Mouse (Mus musculus) lung, embryonic 16.5 days (tissue): ENCODE data around the gene Slamf9. TPM values are rescaled to one million over a fixed set of nuclear protein-coding genes. Genes with fewer than 3 reads are reported as not detected.

Experiments used
- ATAC-seq: fragments of 200-750 bp; cut with Nextera tagmentation; 2 replicates; pipeline ENCODE4 v1.8.0; 2017; ENCODE audit warnings: low read depth, mild to moderate bottlenecking, moderate library complexity
- H3K27ac ChIP-seq: fragments of 300-500 bp; sonication (generic); 2 replicates; pipeline ENCODE4 v1.5.1; 2014; ENCODE audit warnings: mild to moderate bottlenecking, control low read depth, low read length
- H3K27me3 ChIP-seq: fragments of 300-500 bp; sonication (generic); 2 replicates; pipeline ENCODE4 v1.6.1; 2014; ENCODE audit warnings: low read depth, low read length, mixed read lengths; ENCODE audit not compliant: control insufficient read depth, insufficient read depth
- H3K36me3 ChIP-seq: fragments of 300-500 bp; sonication (generic); 2 replicates; pipeline ENCODE4 v1.6.1; 2014; ENCODE audit warnings: low read length; ENCODE audit not compliant: control insufficient read depth, insufficient read depth
- H3K4me1 ChIP-seq: fragments of 300-500 bp; sonication (generic); replicated peaks from 2 replicates; pipeline ENCODE4 v1.6.1; 2014; ENCODE audit warnings: low read length, mixed read lengths; ENCODE audit not compliant: control insufficient read depth, insufficient read depth
- H3K4me2 ChIP-seq: fragments of 300-500 bp; sonication (generic); 2 replicates; pipeline ENCODE4 v1.6.1; 2014; ENCODE audit warnings: low read depth, low read length, control low read depth
- H3K4me3 ChIP-seq: fragments of 300-500 bp; sonication (generic); 2 replicates; pipeline ENCODE4 v1.5.1; 2014; ENCODE audit warnings: mild to moderate bottlenecking, low read length, control low read depth
- H3K9ac ChIP-seq: fragments of 300-500 bp; sonication (generic); 2 replicates; pipeline ENCODE4 v1.6.1; 2014; ENCODE audit warnings: low read length, control low read depth
- H3K9me3 ChIP-seq: fragments of 300-500 bp; sonication (generic); 2 replicates; pipeline ENCODE4 v1.6.1; 2016; ENCODE audit warnings: low read length; ENCODE audit not compliant: control insufficient read depth
- WGBS: fragments of 180-500 bp; shearing (Covaris S2); extraction: QIAGEN DNeasy Blood & Tissue Kit; methylation state at CpG from one replicate; pipeline ENCODE4 v1.1.7; 2014; 5-methylcytosine and 5-hydroxymethylcytosine counted together
- polyA plus RNA-seq: library from polyadenylated mRNA; unstranded; fragments of >200 nt; fragmentation: Nextera tagmentation; extraction: Ambion mirVana; gene quantifications from 2 replicates; pipeline ENCODE4 v1.2.1, GENCODE M21; 2015

Slamf9 gene
- polyA plus RNA-seq, 1 experiment from 2014 or later, result 0.57 TPM

DNA sequence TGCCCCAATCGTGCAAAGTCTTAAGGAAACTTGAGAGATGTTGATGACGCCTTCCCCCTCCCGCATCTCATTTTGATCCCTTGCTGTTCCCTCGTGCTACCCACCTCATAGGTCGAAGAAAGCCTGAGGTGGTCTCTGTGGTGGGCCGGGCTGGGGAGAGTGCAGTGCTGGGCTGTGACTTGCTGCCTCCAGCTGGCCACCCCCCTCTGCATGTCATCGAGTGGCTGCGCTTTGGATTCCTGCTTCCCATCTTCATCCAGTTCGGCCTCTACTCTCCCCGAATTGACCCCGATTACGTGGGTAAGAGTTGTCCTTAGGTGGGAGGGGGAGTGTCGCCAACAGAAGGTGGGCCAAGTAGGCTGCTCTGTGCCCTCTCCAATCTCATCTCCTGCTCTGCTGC lies 9.5 kb downstream of the Slamf9 start:
- 60% methylated on average over 13 of the region's 13 CpGs for WGBS
- Histone ChIP-seq H3K27me3 (no peaks in the 10 kb centered on the region), H3K27ac (no peak overlapping the region), H3K9me3 (no peaks in the 10 kb centered on the region), H3K36me3 (no peaks in the 10 kb centered on the region), H3K4me3 (no peak overlapping the region), H3K4me2 (no peak overlapping the region), H3K4me1 (peaks cover 34% of the 10 kb centered on the region), H3K9ac (no peak overlapping the region)
- ATAC-seq, result no peak

DNA sequence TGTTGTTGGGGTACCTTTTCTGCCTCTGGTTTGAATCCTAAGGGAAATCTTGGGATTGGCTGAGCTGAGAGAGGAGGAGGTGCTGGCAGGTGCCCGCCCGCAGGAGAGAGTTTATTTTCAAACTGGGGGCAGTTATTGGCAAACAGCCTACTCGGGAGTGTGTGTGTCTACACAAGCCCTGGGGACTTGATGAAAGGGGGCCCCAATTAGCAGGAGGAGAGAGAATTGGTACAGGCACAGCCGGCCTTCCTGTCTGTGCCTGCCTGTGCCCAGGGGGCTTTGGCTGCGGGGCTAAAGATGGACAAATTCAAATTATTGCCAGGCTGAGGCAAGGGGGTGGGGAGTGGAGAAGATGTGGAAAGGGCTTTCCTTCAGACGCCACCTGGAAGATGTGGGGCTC lies 10.7 kb downstream of the Slamf9 start:
- Histone ChIP-seq H3K36me3 (no peaks in the 10 kb centered on the region), H3K27me3 (no peaks in the 10 kb centered on the region), H3K4me2 (no peak overlapping the region), H3K4me1 (peaks cover 34% of the 10 kb centered on the region), H3K4me3 (no peak overlapping the region), H3K9ac (no peak overlapping the region), H3K27ac (no peak overlapping the region), H3K9me3 (no peaks in the 10 kb centered on the region)
- WGBS, result 64% methylated on average over 6 of the region's 6 CpGs
- no peak for ATAC-seq

DNA sequence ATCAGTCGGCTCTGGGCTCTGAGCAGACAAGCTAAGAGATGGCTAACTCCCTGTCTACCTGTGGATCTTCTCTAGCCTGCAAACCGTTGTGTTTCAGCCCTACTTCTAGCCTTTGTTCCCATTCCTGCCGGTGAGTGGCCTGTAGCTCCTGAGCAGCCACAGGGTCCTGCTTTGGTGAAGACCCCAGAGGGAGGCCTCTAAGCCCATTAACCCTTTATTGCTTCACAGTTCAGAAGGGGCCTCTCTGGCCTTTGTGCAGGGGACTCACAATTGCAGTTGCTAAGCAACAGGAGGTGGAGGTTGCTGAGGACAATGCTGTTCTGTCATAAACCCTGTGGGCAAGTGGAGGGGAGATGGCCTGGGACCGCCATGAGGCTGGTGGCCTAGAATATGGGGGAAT lies 11.1 kb downstream of the Slamf9 start:
- H3K9me3 ChIP-seq, result no peaks in the 10 kb centered on the region
- H3K9ac ChIP-seq, result no peak overlapping the region
- 48% methylated on average over 4 of the region's 4 CpGs for WGBS
- peaks cover 30% of the 10 kb centered on the region for H3K4me1 ChIP-seq
- H3K4me3 ChIP-seq, result no peak overlapping the region
- H3K4me2 ChIP-seq, result no peak overlapping the region
- H3K36me3 ChIP-seq, result no peaks in the 10 kb centered on the region
- H3K27me3 ChIP-seq, result no peaks in the 10 kb centered on the region
- no peak for ATAC-seq
- no peak overlapping the region for H3K27ac ChIP-seq

DNA sequence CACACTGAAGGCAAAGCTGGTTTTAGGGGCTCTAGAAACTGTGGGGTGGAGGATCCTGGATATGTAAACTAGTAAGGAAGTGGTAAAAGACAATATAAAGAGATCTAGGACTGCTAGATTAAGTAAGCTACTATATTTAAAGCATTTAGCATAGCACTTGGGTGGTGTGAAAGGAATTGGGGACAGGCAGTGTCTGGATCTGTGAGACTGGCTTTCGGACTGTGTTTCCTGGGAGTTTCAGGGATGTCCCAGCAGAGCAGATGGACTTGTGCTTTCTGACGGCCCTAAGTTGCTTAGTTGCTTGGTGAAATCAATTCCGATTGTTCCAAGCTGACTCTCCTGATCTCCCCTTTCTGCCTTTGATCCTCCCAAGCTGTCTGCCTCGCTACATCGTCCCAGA lies 11.5 kb downstream of the Slamf9 start:
- no peaks in the 10 kb centered on the region for H3K36me3 ChIP-seq
- H3K9me3 ChIP-seq, result no peaks in the 10 kb centered on the region
- no peak overlapping the region for H3K27ac ChIP-seq
- H3K9ac ChIP-seq, result no peak overlapping the region
- no peak overlapping the region for H3K4me3 ChIP-seq
- ATAC-seq, result no peak
- no peaks in the 10 kb centered on the region for H3K27me3 ChIP-seq
- no peak overlapping the region for H3K4me2 ChIP-seq
- WGBS, result 84% methylated on average over 5 of the region's 5 CpGs
- H3K4me1 ChIP-seq, result peaks cover 27% of the 10 kb centered on the region

DNA sequence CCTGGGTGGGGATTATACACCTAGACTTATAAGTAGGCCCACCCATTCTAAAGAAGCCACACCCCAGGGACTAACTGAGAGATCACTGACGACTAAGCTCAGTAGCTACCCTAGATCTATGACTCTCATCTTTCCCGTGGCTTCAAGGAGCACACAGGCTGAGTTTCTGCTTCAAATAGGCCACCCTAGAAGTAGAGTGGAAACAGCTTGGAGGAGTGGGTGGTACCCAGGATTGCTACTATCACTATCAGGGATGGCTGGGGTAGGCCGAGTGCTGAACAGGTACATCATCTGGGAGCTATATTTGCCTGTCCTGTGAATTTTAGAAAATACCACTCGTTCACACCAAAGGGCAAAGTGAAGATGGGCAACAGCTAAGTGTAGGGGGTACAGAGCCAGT lies 12.7 kb downstream of the Slamf9 start:
- Histone ChIP-seq H3K4me1 (peaks cover 20% of the 10 kb centered on the region), H3K9me3 (no peaks in the 10 kb centered on the region), H3K36me3 (no peaks in the 10 kb centered on the region), H3K4me2 (no peak overlapping the region), H3K27me3 (no peaks in the 10 kb centered on the region), H3K27ac (no peak overlapping the region), H3K9ac (no peak overlapping the region), H3K4me3 (no peak overlapping the region)
- no peak for ATAC-seq
- 76% methylated on average over 4 of the region's 4 CpGs for WGBS

DNA sequence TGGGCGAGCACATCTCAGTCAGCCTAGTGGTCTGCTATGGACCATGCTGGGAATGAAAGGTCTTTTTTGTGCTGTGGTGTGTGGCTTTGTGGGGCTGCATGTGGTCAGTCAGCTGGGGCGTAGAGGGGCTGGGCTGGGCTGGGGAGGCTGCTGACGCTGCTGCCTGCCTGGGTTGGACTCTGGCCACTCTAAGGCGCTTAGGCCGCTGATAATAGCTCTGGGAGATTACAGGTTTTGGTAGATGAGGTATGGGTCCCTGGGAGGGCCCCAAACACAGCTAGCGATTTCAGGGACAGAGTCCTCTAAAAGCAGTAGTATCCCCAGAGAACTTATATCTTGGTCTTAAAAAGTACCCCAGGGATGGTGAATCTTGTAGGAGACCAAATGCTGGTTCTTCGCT lies 13.7 kb downstream of the Slamf9 start:
- Histone ChIP-seq H3K9me3 (no peaks in the 10 kb centered on the region), H3K4me1 (peaks cover 12% of the 10 kb centered on the region), H3K4me3 (no peak overlapping the region), H3K27ac (no peak overlapping the region), H3K36me3 (no peaks in the 10 kb centered on the region), H3K9ac (no peak overlapping the region), H3K27me3 (no peaks in the 10 kb centered on the region), H3K4me2 (no peak overlapping the region)
- no peak for ATAC-seq
- WGBS, result 79% methylated on average over 7 of the region's 7 CpGs

DNA sequence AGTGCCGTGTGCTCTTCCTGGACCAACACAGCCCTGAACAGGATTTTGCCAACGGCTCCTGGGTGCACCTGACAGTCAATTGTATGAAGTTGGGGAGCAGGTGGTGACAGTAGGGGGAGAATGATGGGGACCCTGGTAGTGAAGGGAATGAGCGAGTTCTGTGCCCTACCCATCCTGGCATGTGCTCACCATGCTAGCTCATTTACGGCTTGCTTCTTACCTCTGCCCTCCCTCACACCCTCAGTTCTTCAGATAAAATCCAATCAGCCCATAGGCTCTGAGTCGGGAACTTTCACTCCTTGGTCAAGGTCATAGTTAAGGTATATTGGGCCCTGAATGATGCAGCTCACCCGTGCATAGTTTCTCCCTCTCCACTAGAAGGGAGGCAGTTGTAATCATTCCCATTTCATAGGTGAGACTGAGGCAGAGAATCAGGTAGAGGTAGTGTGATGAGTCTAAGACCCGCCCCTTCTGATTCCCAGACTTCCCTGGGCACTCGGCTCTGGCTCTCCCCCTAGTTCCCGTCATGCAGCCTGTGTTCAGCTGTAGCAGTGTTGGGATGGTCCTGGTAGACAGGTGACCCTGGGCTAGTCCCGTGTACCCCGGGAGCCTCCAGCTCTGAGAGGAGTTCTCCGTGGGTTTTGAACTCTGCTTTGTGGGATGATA lies 14.6 kb downstream of the Slamf9 start:
- 50% methylated on average over 12 of the region's 12 CpGs for WGBS
- Histone ChIP-seq H3K9ac (peak overlapping the region; percentile 53), H3K36me3 (no peaks in the 10 kb centered on the region), H3K27me3 (no peaks in the 10 kb centered on the region), H3K27ac (no peak overlapping the region), H3K4me1 (peaks cover 5% of the 10 kb centered on the region), H3K4me3 (peak overlapping the region; percentile 42; the same call in 1 of the 2 replicates), H3K9me3 (no peaks in the 10 kb centered on the region), H3K4me2 (peak overlapping the region; percentile 61)
- ATAC-seq, result peak; percentile 41

DNA sequence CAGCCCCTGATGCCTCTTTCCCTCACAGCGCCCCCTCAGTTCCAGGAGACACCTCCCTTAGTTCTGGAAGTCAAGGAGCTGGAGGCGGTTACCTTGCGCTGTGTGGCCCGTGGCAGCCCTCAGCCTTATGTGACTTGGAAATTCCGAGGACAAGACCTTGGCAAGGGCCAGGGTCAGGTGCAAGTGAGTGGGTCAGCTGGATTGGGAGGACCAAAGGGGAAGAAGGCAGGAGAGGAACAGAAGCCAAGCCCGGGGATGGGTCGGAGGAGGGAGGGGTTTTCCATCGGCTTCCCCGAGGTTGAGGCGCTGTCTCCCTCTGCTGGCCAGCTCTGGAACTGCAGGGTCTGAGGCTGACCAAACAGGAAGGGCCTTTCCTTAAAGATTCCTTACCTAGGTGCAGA lies 15.1 kb downstream of the Slamf9 start:
- ATAC-seq, result peak; percentile 70
- H3K4me3 ChIP-seq, result peak overlapping the region; percentile 42
- H3K36me3 ChIP-seq, result no peaks in the 10 kb centered on the region
- peaks cover 4% of the 10 kb centered on the region for H3K4me1 ChIP-seq
- no peaks in the 10 kb centered on the region for H3K27me3 ChIP-seq
- peak overlapping the region; percentile 53 for H3K9ac ChIP-seq
- H3K9me3 ChIP-seq, result no peaks in the 10 kb centered on the region
- no peak overlapping the region for H3K27ac ChIP-seq
- H3K4me2 ChIP-seq, result peak overlapping the region; percentile 61
- WGBS, result 7% methylated on average over 10 of the region's 10 CpGs

DNA sequence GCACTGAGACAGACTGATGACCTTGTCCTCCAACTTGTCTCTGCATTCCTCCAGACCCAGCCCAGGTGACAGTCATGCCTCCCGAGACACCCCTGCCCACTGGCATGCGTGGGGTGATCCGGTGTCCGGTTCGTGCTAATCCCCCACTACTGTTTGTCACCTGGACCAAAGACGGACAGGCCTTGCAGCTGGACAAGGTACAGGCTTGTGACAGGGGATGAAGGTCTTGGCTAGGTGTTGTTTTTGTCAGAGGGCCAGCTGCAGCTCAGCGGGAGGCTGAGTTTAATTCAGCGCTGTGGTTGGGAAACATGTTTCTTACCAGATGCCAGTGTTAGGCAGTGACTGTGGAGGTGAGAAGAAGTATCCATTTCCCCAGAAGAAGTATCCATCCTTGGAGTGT lies 16.9 kb downstream of the Slamf9 start:
- no peaks in the 10 kb centered on the region for H3K27me3 ChIP-seq
- no peak overlapping the region for H3K27ac ChIP-seq
- no peaks in the 10 kb centered on the region for H3K36me3 ChIP-seq
- 91% methylated on average over 8 of the region's 8 CpGs for WGBS
- H3K4me1 ChIP-seq, result no peaks in the 10 kb centered on the region; the same call in 1 of the 2 replicates
- H3K4me2 ChIP-seq, result no peak overlapping the region
- H3K9me3 ChIP-seq, result no peaks in the 10 kb centered on the region
- no peak overlapping the region for H3K4me3 ChIP-seq
- H3K9ac ChIP-seq, result no peak overlapping the region
- ATAC-seq, result no peak

DNA sequence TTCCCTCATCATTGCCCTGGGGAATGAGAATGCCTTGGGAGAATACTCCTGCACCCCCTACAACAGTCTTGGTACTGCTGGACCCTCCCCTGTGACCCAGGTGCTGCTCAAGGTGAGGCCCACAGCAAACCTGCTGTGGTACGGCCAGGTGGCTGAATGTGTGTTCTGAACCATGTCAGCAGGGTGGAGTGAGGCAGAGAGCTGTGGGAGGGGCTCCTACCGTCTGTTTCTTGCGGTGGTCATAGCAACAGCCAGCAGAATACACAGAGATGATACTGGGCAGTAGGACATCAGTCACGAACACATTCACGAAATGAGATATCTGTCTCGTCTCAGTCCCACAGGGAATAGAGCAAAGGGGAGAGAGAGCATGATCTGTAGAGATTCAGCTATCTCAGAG lies 18.4 kb downstream of the Slamf9 start:
- no peak for ATAC-seq
- Histone ChIP-seq H3K4me2 (no peak overlapping the region), H3K4me1 (no peaks in the 10 kb centered on the region; the same call in 1 of the 2 replicates), H3K27me3 (no peaks in the 10 kb centered on the region), H3K9me3 (no peaks in the 10 kb centered on the region), H3K27ac (no peak overlapping the region), H3K4me3 (no peak overlapping the region), H3K36me3 (no peaks in the 10 kb centered on the region), H3K9ac (no peak overlapping the region)
- WGBS, result 53% methylated on average over 6 of the region's 6 CpGs
